In genomic region chr9:56464863-56465654, GRCm38 (mm10) we compare ENCODE assay signal across 9 mouse cellular contexts. TPM values are rescaled to one million over a fixed set of nuclear protein-coding genes. Genes with fewer than 3 reads are reported as not detected.
DNase-seq lines count a peak whose midpoint lies in the region; ATAC-seq and TF ChIP-seq lines count a peak whose summit lies in the region.
"Had no signal": no experiment of that assay in that cellular context is flagged by ENCODE, and none has a peak within 500 bp of the region (broad histone marks: within the 10 kb centered on the region; RNA-seq: fewer than 3 reads in every experiment).

No protein-coding gene starts in this region.

- peak; percentile 86 for DNase-seq in CD4-positive helper T cell, adult 2 months (ENCODE audit: low read depth, low spot score)
- DNase-seq in heart, adult 18-20 months, result peak; percentile 58 to 78
- DNase-seq in kidney, adult 11 months, result peak; percentile 29
- peak; percentile 97 for DNase-seq in lung, postnatal 0 days (ENCODE audit: low spot score)
- DNase-seq in retina, embryonic 14.5 days (ENCODE audit: low spot score), result peak; percentile 12
- no peak for DNase-seq in left cerebral cortex, adult 2 months (ENCODE audit: extremely low spot score in 1 of 2, low spot score in 2 of 2)
- DNase-seq in frontal cortex, adult 2 months (ENCODE audit: extremely low spot score in 1 of 2, low spot score in 1 of 2), result no peak

- H3K9me3 ChIP-seq in lung, postnatal 0 days (ENCODE audit: low read length), result no peaks in the 10 kb centered on the region
- H3K9me3 ChIP-seq: embryonic facial prominence, embryonic 13.5 days had no signal

- no peaks in the 10 kb centered on the region for H3K27me3 ChIP-seq in lung, postnatal 0 days (replicated peaks; ENCODE audit: insufficient read depth, low read length)
- H3K27me3 ChIP-seq: embryonic facial prominence, embryonic 13.5 days had no signal

- intact Hi-C loops in left cerebral cortex, adult 2 months (cut with DNase I), result no loop called here

- TF ChIP-seq POLR2A in bone marrow, adult 2 months (IDR thresholded peaks at IDR 0.05; ENCODE audit: borderline replicate concordance, control insufficient read depth, low read depth, low read length), result no peak

- 8% methylated on average over 23 of the region's 23 CpGs for WGBS in bone marrow, adult 2 months
- WGBS in lung, postnatal 0 days, result 6% methylated on average over 22 of the region's 23 CpGs

- H3K27ac ChIP-seq in bone marrow, adult 2 months (ENCODE audit: control insufficient read depth, insufficient read depth, low read depth, low read length, poor library complexity), result peak overlapping the region; percentile 73; the same call in 1 of the 2 replicates
- H3K27ac ChIP-seq in lung, postnatal 0 days (ENCODE audit: low read length), result peak overlapping the region; percentile 87
- no peak overlapping the region for H3K27ac ChIP-seq in left cerebral cortex, adult 2 months
- H3K27ac ChIP-seq: embryonic facial prominence, embryonic 13.5 days had no signal

- H3K9ac ChIP-seq in lung, postnatal 0 days (replicated peaks; ENCODE audit: low read depth), result no peak overlapping the region
- H3K9ac ChIP-seq: embryonic facial prominence, embryonic 13.5 days had no signal

- peak; percentile 80 for ATAC-seq in lung, postnatal 0 days

- H3K4me1 ChIP-seq in bone marrow, adult 2 months (ENCODE audit: control insufficient read depth, insufficient read depth, low read length), result peaks cover 4% of the 10 kb centered on the region; the same call in 1 of the 2 replicates
- peaks cover 42% of the 10 kb centered on the region for H3K4me1 ChIP-seq in lung, postnatal 0 days (ENCODE audit: insufficient read depth, low read depth, low read length)

- TF ChIP-seq CTCF in bone marrow, adult 2 months (IDR thresholded peaks at IDR 0.05; ENCODE audit: control insufficient read depth, insufficient read depth, low read length), result no peak
- TF ChIP-seq CTCF in lung, postnatal 0 days (IDR thresholded peaks at IDR 0.05), result no peak
- TF ChIP-seq CTCF in left cerebral cortex, adult 2 months (IDR thresholded peaks at IDR 0.05), result no peak

- no peaks in the 10 kb centered on the region for H3K36me3 ChIP-seq in lung, postnatal 0 days (ENCODE audit: insufficient read depth, low read length)

- peak overlapping the region; percentile 31 for H3K4me2 ChIP-seq in lung, postnatal 0 days (replicated peaks; ENCODE audit: low read depth, low read length)
- H3K4me2 ChIP-seq: embryonic facial prominence, embryonic 13.5 days had no signal

- H3K4me3 ChIP-seq in bone marrow, adult 2 months (replicated peaks; ENCODE audit: control insufficient read depth, low read depth, low read length), result no peak overlapping the region
- no peak overlapping the region for H3K4me3 ChIP-seq in lung, postnatal 0 days (ENCODE audit: low read depth, low read length)
- no peak overlapping the region for H3K4me3 ChIP-seq in left cerebral cortex, adult 2 months
- H3K4me3 ChIP-seq: embryonic facial prominence, embryonic 13.5 days had no signal

- TF ChIP-seq EP300 in lung, postnatal 0 days (IDR thresholded peaks at IDR 0.05), result peak; percentile 85

RNA-seq across cellular contexts. Expression of gene Hmg20a, which starts 46.6 kb away (rescaled TPM):
- polyA plus RNA-seq in bone marrow, adult 2 months (2011; ENCODE audit: insufficient read depth, insufficient read length, low replicate concordance, missing spikeins), result 12.9 and 15.9 TPM in 2 replicates
- total RNA-seq in heart, adult 18-20 months (2021), result 10 to 100 TPM; 15.6 to 18.4 TPM
- 22.2 and 25.6 TPM in 2 replicates for polyA plus RNA-seq in lung, postnatal 0 days (2015; fragmentation: Nextera tagmentation; extraction: Ambion mirVana)
- total RNA-seq in left cerebral cortex, adult 2 months (2021), result 10 to 100 TPM; 66.1 to 70.1 TPM
- 62.4 and 64.2 TPM in 2 replicates for polyA plus RNA-seq in frontal cortex, adult 2 months (2012; rRNA removed)

RNA-seq across cellular contexts. Expression of gene Peak1, which starts 47.2 kb away (rescaled TPM):
- 4.1 and 7.4 TPM in 2 replicates for polyA plus RNA-seq in bone marrow, adult 2 months (2011; ENCODE audit: insufficient read depth, insufficient read length, low replicate concordance, missing spikeins)
- 10 to 100 TPM; 34.9 to 35.1 TPM for total RNA-seq in heart, adult 18-20 months (2021)
- polyA plus RNA-seq in lung, postnatal 0 days (2015; fragmentation: Nextera tagmentation; extraction: Ambion mirVana), result 19.2 and 21.9 TPM in 2 replicates
- total RNA-seq in left cerebral cortex, adult 2 months (2021), result 10 to 100 TPM; 36.7 TPM
- 11.1 and 13.9 TPM in 2 replicates for polyA plus RNA-seq in frontal cortex, adult 2 months (2012; rRNA removed)

Comparison
In these comparisons a context has a peak if more than half of its experiments do, and no peak if none do; other contexts are left out.
1. DNase-seq: peak in CD4-positive helper T cell, adult 2 months (single experiment), heart, adult 18-20 months (2 of 2), kidney, adult 11 months (single experiment), lung, postnatal 0 days (single experiment) and retina, embryonic 14.5 days (single experiment); none in left cerebral cortex, adult 2 months (0 of 2) and frontal cortex, adult 2 months (0 of 2).